Mouse (Mus musculus) midbrain, embryonic 13.5 days (tissue): ENCODE data around the gene Afg3l1. TPM values are rescaled to one million over a fixed set of nuclear protein-coding genes. Genes with fewer than 3 reads are reported as not detected.
"Not testable (repeated sequence)": the region's sequence is repeated elsewhere in the genome, so short reads cannot be mapped to it uniquely, and the experiment has no call there.

Experiments used
- ATAC-seq: fragments of 200-750 bp; cut with Nextera tagmentation; 2 replicates; pipeline ENCODE4 v1.8.0; 2017; ENCODE audit warnings: mild to moderate bottlenecking, moderate TSS enrichment, moderate library complexity
- H3K27ac ChIP-seq: fragments of 300-500 bp; sonication (generic); 2 replicates; pipeline ENCODE4 v1.5.1; 2015; ENCODE audit warnings: inconsistent platforms, mild to moderate bottlenecking, moderate library complexity
- H3K27me3 ChIP-seq: fragments of 300-500 bp; sonication (generic); 2 replicates; pipeline ENCODE4 v1.6.1; 2015; ENCODE audit warnings: mild to moderate bottlenecking, inconsistent platforms
- H3K36me3 ChIP-seq: fragments of 300-500 bp; sonication (generic); 2 replicates; pipeline ENCODE4 v1.6.1; 2015; ENCODE audit warnings: mild to moderate bottlenecking, inconsistent platforms
- H3K4me1 ChIP-seq: fragments of 300-500 bp; sonication (generic); replicated peaks from 2 replicates; pipeline ENCODE4 v1.6.1; 2015; ENCODE audit warnings: inconsistent platforms
- H3K4me2 ChIP-seq: fragments of 300-500 bp; sonication (generic); replicated peaks from 2 replicates; pipeline ENCODE4 v1.6.1; 2015; ENCODE audit warnings: moderate library complexity, mild to moderate bottlenecking, inconsistent platforms
- H3K4me3 ChIP-seq: fragments of 300-500 bp; sonication (generic); replicated peaks from 2 replicates; pipeline ENCODE4 v1.5.1; 2015; ENCODE audit warnings: mild to moderate bottlenecking, inconsistent platforms
- H3K9ac ChIP-seq: fragments of 300-500 bp; sonication (generic); replicated peaks from 2 replicates; pipeline ENCODE4 v1.6.1; 2015; ENCODE audit warnings: mild to moderate bottlenecking, inconsistent platforms
- H3K9me3 ChIP-seq: fragments of 300-500 bp; sonication (generic); 2 replicates; pipeline ENCODE4 v1.6.1; 2016; ENCODE audit warnings: mild to moderate bottlenecking, inconsistent platforms
- WGBS: fragments of 180-500 bp; shearing (Covaris S2); methylation state at CpG from one replicate; pipeline ENCODE4 v1.1.7; 2015; 5-methylcytosine and 5-hydroxymethylcytosine counted together
- polyA plus RNA-seq: library from polyadenylated mRNA; unstranded; fragments of >200 nt; fragmentation: Nextera tagmentation; extraction: Ambion mirVana; gene quantifications from 2 replicates; pipeline ENCODE4 v1.2.1, GENCODE M21; 2015

Afg3l1 gene
- polyA plus RNA-seq, 1 experiment from 2014 or later: 59.3 TPM

DNA sequence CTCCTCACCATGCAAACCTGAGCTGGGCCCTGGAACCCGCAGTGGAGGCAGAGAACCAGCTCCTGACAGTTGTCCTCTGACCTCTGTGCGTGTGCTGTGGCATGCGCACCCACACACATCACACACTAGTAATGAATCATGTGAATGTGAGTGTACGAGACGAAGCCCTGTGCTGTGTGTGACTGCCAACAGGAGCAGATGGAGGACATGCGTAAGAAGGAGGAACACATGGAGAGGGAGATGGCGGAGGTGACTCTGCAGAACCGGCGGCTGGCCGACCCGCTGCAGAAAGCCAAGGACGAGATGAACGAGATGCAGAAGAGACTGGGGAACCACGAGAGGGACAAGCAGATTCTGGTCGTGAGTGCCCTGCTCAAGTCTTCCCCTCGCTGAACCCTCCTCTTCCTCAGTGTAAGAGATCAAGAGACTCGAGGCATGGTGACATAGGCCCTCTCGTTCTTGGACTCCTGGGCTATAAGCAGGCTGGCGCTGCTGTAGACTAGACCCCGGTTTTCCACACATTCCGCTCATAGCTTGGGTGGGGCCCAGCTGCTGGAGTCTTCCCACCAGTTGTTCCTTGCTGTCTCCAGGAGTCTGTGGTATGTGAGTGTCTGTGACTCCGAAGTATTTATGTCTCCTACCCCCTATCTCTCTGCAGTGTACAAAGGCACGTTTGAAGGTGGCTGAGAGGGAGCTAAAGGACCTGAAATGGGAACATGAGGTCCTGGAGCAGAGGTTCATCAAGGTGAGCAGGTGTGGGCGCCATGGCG lies 50.2 kb downstream of the Afg3l1 start:
- 92% methylated on average over 25 of the region's 25 CpGs for WGBS
- Histone ChIP-seq H3K36me3 (peaks cover 99% of the 10 kb centered on the region), H3K27ac (no peak overlapping the region), H3K9ac (no peak overlapping the region), H3K9me3 (no peaks in the 10 kb centered on the region), H3K4me3 (no peak overlapping the region), H3K4me1 (no peaks in the 10 kb centered on the region), H3K27me3 (no peaks in the 10 kb centered on the region), H3K4me2 (no peak overlapping the region)
- no peak for ATAC-seq

DNA sequence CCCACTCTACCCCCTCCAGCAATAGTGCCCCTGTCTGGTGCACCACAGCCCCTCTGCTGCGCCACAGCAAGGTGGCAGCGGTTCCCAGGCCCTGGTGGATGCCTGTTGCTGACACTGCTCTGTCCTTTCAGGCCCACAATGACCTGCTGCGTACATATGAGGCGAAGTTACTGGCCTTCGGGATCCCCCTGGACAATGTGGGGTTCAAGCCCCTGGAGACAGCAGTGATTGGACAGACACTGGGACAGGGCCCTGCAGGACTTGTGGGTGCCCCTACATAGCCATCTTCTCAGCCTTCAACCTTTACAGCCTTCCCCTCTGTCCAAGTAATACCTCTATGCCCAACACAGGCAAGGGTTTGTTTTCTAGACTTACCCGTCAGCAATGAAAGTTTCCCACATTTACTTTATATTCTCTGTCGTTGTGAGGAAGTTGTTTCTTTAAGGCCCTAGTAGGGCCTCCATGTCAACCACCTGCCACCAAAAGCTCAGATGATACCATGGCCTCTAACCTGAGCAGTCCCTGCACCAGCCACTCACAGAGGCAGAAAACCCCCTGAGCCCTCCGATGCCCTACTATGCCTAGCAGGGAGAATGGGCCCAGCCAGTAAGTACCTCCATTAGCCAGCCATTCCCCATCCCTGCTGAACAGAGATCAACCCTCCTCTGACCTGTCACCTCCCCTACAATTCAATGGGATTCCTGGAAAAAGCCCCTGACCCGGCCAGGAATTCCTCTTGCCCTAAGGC lies 58.7 kb downstream of the Afg3l1 start:
- ATAC-seq: no peak
- no peak overlapping the region for H3K4me2 ChIP-seq
- no peaks in the 10 kb centered on the region for H3K9me3 ChIP-seq
- no peak overlapping the region for H3K4me3 ChIP-seq
- no peak overlapping the region for H3K27ac ChIP-seq
- H3K27me3 ChIP-seq: peaks cover 13% of the 10 kb centered on the region
- peaks cover 56% of the 10 kb centered on the region for H3K36me3 ChIP-seq
- H3K9ac ChIP-seq: no peak overlapping the region
- WGBS: 87% methylated on average over 9 of the region's 9 CpGs
- H3K4me1 ChIP-seq: no peaks in the 10 kb centered on the region

- no peak for ATAC-seq
- Histone ChIP-seq H3K36me3 (peaks cover 50% of the 10 kb centered on the region), H3K4me1 (no peaks in the 10 kb centered on the region), H3K9me3 (no peaks in the 10 kb centered on the region), H3K4me2 (no peak overlapping the region), H3K27me3 (peaks cover 13% of the 10 kb centered on the region), H3K27ac (no peak overlapping the region), H3K9ac (no peak overlapping the region), H3K4me3 (no peak overlapping the region)
- 31% methylated on average over 10 of the region's 10 CpGs for WGBS
Observed at GRCm38 (mm10) chr8:123536990-123537380, 59.3 kb downstream of the Afg3l1 start.

DNA sequence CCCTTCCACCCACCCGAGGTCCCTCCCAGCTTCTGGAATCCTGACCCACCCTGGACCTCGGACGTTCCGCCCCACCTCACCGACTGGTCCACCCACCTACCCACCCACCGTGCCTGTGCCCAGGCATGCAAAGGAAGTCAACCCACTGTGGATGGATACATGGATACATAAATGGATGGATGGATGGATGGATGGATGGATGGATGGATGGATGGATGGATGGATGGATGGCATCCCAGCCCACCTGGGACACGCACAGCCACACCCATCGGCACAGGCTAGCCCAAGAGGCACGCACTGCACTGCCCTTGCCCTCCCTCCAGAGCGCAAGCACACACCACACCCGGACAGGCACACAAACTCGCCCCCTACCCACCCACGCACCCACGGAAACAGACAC lies 59.9 kb downstream of the Afg3l1 start:
- not testable (repeated sequence) for H3K9me3 ChIP-seq, H3K4me1 ChIP-seq, H3K4me2 ChIP-seq, ATAC-seq, H3K4me3 ChIP-seq, H3K9ac ChIP-seq, H3K27ac ChIP-seq
- peaks cover 44% of the 10 kb centered on the region for H3K36me3 ChIP-seq
- 78% methylated on average over 7 of the region's 14 CpGs for WGBS
- peaks cover 13% of the 10 kb centered on the region for H3K27me3 ChIP-seq

Other genes starting within 250 kb of the Afg3l1 start
- gene Spata2l, start 241.7 kb upstream of the Afg3l1 start, polyA plus RNA-seq: 2.7 and 2.8 TPM in 2 replicates
- gene Zfp276, start 223.7 kb upstream of the Afg3l1 start, polyA plus RNA-seq: 23.6 and 26.3 TPM in 2 replicates
- gene Vps9d1, start 223.6 kb upstream of the Afg3l1 start, polyA plus RNA-seq: 51.5 and 53.4 TPM in 2 replicates
- gene Fanca, start 159.3 kb upstream of the Afg3l1 start, polyA plus RNA-seq: 14.0 and 15.2 TPM in 2 replicates
- gene Spire2, start 145.2 kb upstream of the Afg3l1 start, polyA plus RNA-seq: 31.8 and 38.7 TPM in 2 replicates
- gene Tcf25, start 104.2 kb upstream of the Afg3l1 start, polyA plus RNA-seq: 238 and 263 TPM in 2 replicates
- 0.17 and 0.31 TPM in 2 replicates for gene Mc1r, start 70.8 kb upstream of the Afg3l1 start, polyA plus RNA-seq
- 1,993 and 2,050 TPM in 2 replicates for gene Tubb3, start 66.5 kb upstream of the Afg3l1 start, polyA plus RNA-seq
- gene Def8, start 54.4 kb upstream of the Afg3l1 start, polyA plus RNA-seq: 41.7 and 42.8 TPM in 2 replicates
- 88.8 and 93.3 TPM in 2 replicates for gene Dbndd1, start 37.6 kb downstream of the Afg3l1 start, polyA plus RNA-seq
- 40.8 and 44.3 TPM in 2 replicates for gene Gas8, start 40.9 kb downstream of the Afg3l1 start, polyA plus RNA-seq
- 9.3 and 11.6 TPM in 2 replicates for gene Rhou, start 176.0 kb downstream of the Afg3l1 start, polyA plus RNA-seq